Mouse (Mus musculus) limb, embryonic 10.5 days (tissue): Measurements from ENCODE around the gene Apoh. TPM values are rescaled to one million over a fixed set of nuclear protein-coding genes. Genes with fewer than 3 reads are reported as not detected.

Source experiments
- DNase-seq: peaks from one replicate; pipeline ENCODE4 v3.0.0-alpha.2; 2017; ENCODE audit warnings: low spot score
- H3K27ac ChIP-seq: fragments of 300-500 bp; sonication (generic); 2 replicates; pipeline ENCODE4 v1.5.1; 2016; ENCODE audit warnings: mild to moderate bottlenecking
- H3K27me3 ChIP-seq: fragments of 300-500 bp; sonication (generic); 2 replicates; pipeline ENCODE4 v1.6.1; 2016; ENCODE audit warnings: low read depth, mild to moderate bottlenecking; ENCODE audit not compliant: poor library complexity, severe bottlenecking
- H3K36me3 ChIP-seq: fragments of 300-500 bp; sonication (generic); 2 replicates; pipeline ENCODE4 v1.6.1; 2016; ENCODE audit warnings: mild to moderate bottlenecking, moderate library complexity
- H3K4me1 ChIP-seq: fragments of 300-500 bp; sonication (generic); 2 replicates; pipeline ENCODE4 v1.6.1; 2016
- H3K4me3 ChIP-seq: fragments of 300-500 bp; sonication (generic); 2 replicates; pipeline ENCODE4 v1.5.1; 2016; ENCODE audit warnings: mild to moderate bottlenecking, moderate library complexity
- H3K9me3 ChIP-seq: fragments of 300-500 bp; sonication (generic); replicated peaks from 2 replicates; pipeline ENCODE4 v1.6.1; 2016; ENCODE audit warnings: mild to moderate bottlenecking
- WGBS: fragments of 180-500 bp; shearing (Covaris S2); methylation state at CpG from one replicate; pipeline ENCODE4 v1.1.7; 2016; 5-methylcytosine and 5-hydroxymethylcytosine counted together
- polyA plus RNA-seq: library from polyadenylated mRNA; unstranded; fragments of >200 nt; fragmentation: Nextera tagmentation; extraction: Ambion mirVana; gene quantifications from 2 replicates; pipeline ENCODE4 v1.2.1, GENCODE M21; 2016

The Apoh gene
- polyA plus RNA-seq, 1 experiment from 2014 or later, result not detected

GRCm38 (mm10) chr11:108449811-108450210 is 106.7 kb downstream of the Apoh start:
- Histone ChIP-seq H3K4me3 (no peak overlapping the region), H3K36me3 (peaks cover 17% of the 10 kb centered on the region), H3K27ac (no peak overlapping the region), H3K4me1 (0 out of 2 replicates have a peak, but pooled peaks cover under 1% of the 10 kb centered on the region), H3K9me3 (no peaks in the 10 kb centered on the region), H3K27me3 (no peaks in the 10 kb centered on the region)
- peak; percentile 84 for DNase-seq
- WGBS, result 30% methylated on average over 3 of the region's 3 CpGs

DNA sequence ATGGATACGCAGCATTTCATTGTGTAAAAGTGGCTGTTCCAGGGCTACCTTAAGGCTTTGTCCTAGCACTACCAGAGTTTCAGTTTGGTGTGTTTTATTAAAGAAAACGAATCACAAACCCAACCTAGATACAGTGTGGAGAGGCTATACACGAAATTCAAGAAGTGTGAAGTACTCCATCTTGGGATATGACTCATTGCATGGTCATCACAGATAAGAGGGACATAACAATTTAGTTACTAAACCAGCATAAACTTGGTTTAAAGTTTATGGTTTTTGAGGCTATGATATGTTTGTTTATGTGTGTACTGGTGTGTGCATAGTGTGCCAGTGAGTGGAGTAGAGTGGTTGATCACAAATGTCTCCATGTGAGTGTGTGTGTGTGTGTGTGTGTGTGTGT is 116.4 kb downstream of the Apoh start:
- Histone ChIP-seq H3K27me3 (no peaks in the 10 kb centered on the region), H3K4me1 (no peaks in the 10 kb centered on the region), H3K4me3 (no peak overlapping the region), H3K36me3 (peaks cover 12% of the 10 kb centered on the region; the same call in 1 of the 2 replicates), H3K27ac (no peak overlapping the region), H3K9me3 (no peaks in the 10 kb centered on the region)
- no peak for DNase-seq
- WGBS, result 86% methylated on average over 3 of the region's 3 CpGs

Other genes with a start within 250 kb of the Apoh start
- gene Prkca, start 574 bp downstream of the Apoh start, polyA plus RNA-seq, result 2.5 and 3.7 TPM in 2 replicates
- 7.8 and 12.3 TPM in 2 replicates for gene Cep112, start 81.8 kb downstream of the Apoh start, polyA plus RNA-seq